Mouse (Mus musculus) thymus, adult 2 months (tissue): ENCODE measurements around the gene Fuz.

Experiments used
- CTCF ChIP-seq: fragments of 200-500 bp; IDR thresholded peaks from 2 replicates; pipeline ENCODE4 v1.5.1; 2012; ENCODE audit warnings: mild to moderate bottlenecking, control low read depth, low read length, moderate library complexity, borderline replicate concordance; ENCODE audit not compliant: control insufficient read depth, poor library complexity, insufficient read depth; ENCODE audit errors: extremely low read depth
- POLR2A ChIP-seq: fragments of 200-500 bp; IDR thresholded peaks from 2 replicates; pipeline ENCODE4 v1.6.1; 2012; ENCODE audit warnings: mild to moderate bottlenecking, low read length, control low read depth, moderate library complexity; ENCODE audit not compliant: control insufficient read depth, poor library complexity, insufficient read depth; ENCODE audit errors: extremely low read depth

DNA sequence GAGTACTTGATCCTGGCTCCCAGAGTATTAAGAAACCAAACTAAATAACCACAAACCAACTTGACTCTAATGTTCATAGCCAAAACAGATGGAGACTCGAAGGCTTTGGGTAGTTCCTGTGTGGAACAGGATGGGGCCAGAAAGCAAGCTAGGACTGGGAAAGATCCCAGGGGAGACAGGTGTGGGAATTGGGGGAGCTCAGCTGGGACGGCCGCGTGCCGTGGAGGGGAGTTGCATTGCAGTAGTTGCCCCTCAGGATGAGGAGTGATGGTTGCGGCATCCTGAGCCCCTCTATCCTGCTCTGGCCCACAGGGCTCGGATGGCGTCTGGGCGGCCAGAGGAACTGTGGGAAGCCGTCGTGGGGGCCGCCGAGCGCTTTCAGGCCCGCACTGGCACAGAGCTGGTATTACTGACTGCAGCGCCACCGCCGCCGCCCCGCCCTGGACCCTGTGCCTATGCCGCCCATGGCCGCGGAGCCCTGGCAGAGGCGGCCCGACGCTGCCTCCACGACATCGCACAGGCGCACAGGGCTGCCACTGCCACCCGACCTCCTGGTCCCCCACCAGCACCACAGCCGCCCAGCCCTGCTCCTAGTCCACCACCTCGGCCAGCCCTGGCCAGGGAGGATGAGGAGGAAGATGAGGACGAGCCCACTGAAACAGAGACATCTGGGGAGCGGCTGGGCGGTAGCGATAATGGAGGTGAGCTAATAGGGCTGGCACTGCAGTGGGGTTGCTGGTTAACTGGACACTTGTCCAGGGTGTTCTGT, 43.4 kb upstream of the Fuz start:
- TF ChIP-seq CTCF: no peak
- no peak for TF ChIP-seq POLR2A
